Mouse (Mus musculus) E14TG2a.4 (cell line): ENCODE measurements around the gene Tst.

Experiments used
- CTCF ChIP-seq: conservative IDR thresholded peaks from 2 replicates; pipeline ENCODE4 v1.5.1; 2014; ENCODE audit warnings: low read length
- NANOG ChIP-seq: IDR thresholded peaks from 2 replicates; pipeline ENCODE4 v1.6.1; 2014; ENCODE audit warnings: borderline replicate concordance, low read length, mixed read lengths
- POU5F1 ChIP-seq: IDR thresholded peaks from 2 replicates; pipeline ENCODE4 v1.6.1; 2014; ENCODE audit warnings: low read length, borderline replicate concordance

DNA sequence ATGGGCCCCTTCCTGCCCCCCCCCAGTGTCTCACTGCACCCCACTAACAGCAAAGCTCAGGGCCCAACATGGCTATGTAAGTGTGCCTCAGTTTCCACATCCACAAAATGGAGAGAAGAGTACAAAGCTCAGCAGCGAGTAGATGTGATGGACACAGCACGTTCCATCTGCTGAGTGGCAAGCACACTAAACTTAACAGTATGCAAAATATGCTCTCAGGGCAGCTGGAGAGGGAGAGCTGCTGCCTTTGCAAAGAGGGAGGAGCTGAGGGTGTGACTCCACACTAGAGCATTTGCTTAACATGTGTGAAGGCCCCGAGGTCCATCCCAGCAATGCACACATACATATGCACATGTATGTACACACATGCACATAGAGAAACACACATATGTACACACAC, 47.2 kb upstream of the Tst start:
- TF ChIP-seq CTCF: no peak
- TF ChIP-seq POU5F1: no peak
- TF ChIP-seq NANOG: no peak
